Mouse (Mus musculus) G1E (cell line): Measurements from ENCODE around the gene Sema3c.

Experiments used
- CTCF ChIP-seq: IDR thresholded peaks from 2 replicates; pipeline ENCODE4 v1.5.1; 2012; ENCODE audit warnings: low read depth, low read length, inconsistent platforms, mixed read lengths
- GATA1 ChIP-seq: IDR thresholded peaks from 2 replicates; pipeline ENCODE4 v1.6.1; 2012; ENCODE audit warnings: borderline replicate concordance, low read length, inconsistent platforms, mixed read lengths
- GATA2 ChIP-seq: IDR thresholded peaks from 2 replicates; pipeline ENCODE4 v1.6.1; 2012; ENCODE audit warnings: low read depth, low read length, inconsistent platforms, borderline replicate concordance
- POLR2AphosphoS5 ChIP-seq: IDR thresholded peaks from 2 replicates; pipeline ENCODE4 v1.6.1; 2012; ENCODE audit warnings: low read depth, low read length, inconsistent platforms; ENCODE audit not compliant: insufficient replicate concordance
- TAL1 ChIP-seq: conservative IDR thresholded peaks from 2 replicates; pipeline ENCODE4 v1.6.1; 2012; ENCODE audit warnings: low read depth, low read length, inconsistent platforms, mixed read lengths

- TF ChIP-seq CTCF (no peak), GATA1 (no peak), POLR2AphosphoS5 (no peak), TAL1 (no peak), GATA2 (no peak)
Measured at GRCm38 (mm10) chr5:17739805-17740204, 165.7 kb downstream of the Sema3c start.
